Mouse (Mus musculus): ENCODE data around the gene Klrb1c.

GRCm38 (mm10) chr6:128836191-128836954, 47.4 kb upstream of the Klrb1c start:
- TF ChIP-seq CTCF (IDR thresholded peaks at IDR 0.05; ENCODE audit: low read depth, low read length) (no peak), POLR2A (IDR thresholded peaks at IDR 0.05; ENCODE audit: insufficient read depth, low read length) (no peak)

All from ES-Bruce4 (cell line).